Mouse (Mus musculus): ENCODE results near the gene Gtf2i.

The Gtf2i gene

GRCm38 (mm10) chr5:134237936-134238760, 76.4 kb downstream of the Gtf2i start:
- DNase-seq, result no peak

GRCm38 (mm10) chr5:134237508-134237907, 77.1 kb downstream of the Gtf2i start:
- no peak for DNase-seq

- no peak for DNase-seq
Measured at GRCm38 (mm10) chr5:134236796-134237195, 77.8 kb downstream of the Gtf2i start.

GRCm38 (mm10) chr5:134236241-134236640, 78.3 kb downstream of the Gtf2i start:
- DNase-seq, result no peak

GRCm38 (mm10) chr5:134235111-134235510, 79.4 kb downstream of the Gtf2i start:
- no peak for DNase-seq

GRCm38 (mm10) chr5:134234205-134234604, 80.4 kb downstream of the Gtf2i start:
- DNase-seq, result no peak

GRCm38 (mm10) chr5:134233244-134233651, 81.3 kb downstream of the Gtf2i start:
- no peak for DNase-seq

- peak; percentile 86 for DNase-seq
Measured at GRCm38 (mm10) chr5:134232568-134232967, 82.0 kb downstream of the Gtf2i start.

GRCm38 (mm10) chr5:134232111-134232510, 82.4 kb downstream of the Gtf2i start:
- no peak for DNase-seq

GRCm38 (mm10) chr5:134231376-134231775, 83.2 kb downstream of the Gtf2i start:
- DNase-seq, result peak; percentile 88

GRCm38 (mm10) chr5:134229391-134229790, 85.2 kb downstream of the Gtf2i start, which contains the start of gene Ncf1:
Gene Ncf1 (minus strand): TSS chr5:134229625.
- DNase-seq, result peak; percentile 63

- no peak for DNase-seq
Measured at GRCm38 (mm10) chr5:134228249-134228638, 86.3 kb downstream of the Gtf2i start.

- no peak for DNase-seq
Measured at GRCm38 (mm10) chr5:134227574-134228248, 86.8 kb downstream of the Gtf2i start.

GRCm38 (mm10) chr5:134226946-134227345, 87.6 kb downstream of the Gtf2i start:
- DNase-seq, result no peak

GRCm38 (mm10) chr5:134225110-134225901, 89.3 kb downstream of the Gtf2i start:
- DNase-seq, result no peak

GRCm38 (mm10) chr5:134221708-134222150, 92.8 kb downstream of the Gtf2i start:
- DNase-seq, result no peak

GRCm38 (mm10) chr5:134221278-134221677, 93.3 kb downstream of the Gtf2i start:
- no peak for DNase-seq

GRCm38 (mm10) chr5:134217900-134218299, 96.7 kb downstream of the Gtf2i start:
- no peak for DNase-seq

GRCm38 (mm10) chr5:134214021-134214806, 100.3 kb downstream of the Gtf2i start:
- DNase-seq, result peak; percentile 45

GRCm38 (mm10) chr5:134209931-134210554, 104.5 kb downstream of the Gtf2i start:
- no peak for DNase-seq

GRCm38 (mm10) chr5:134206721-134207120, 107.8 kb downstream of the Gtf2i start:
- DNase-seq, result no peak

- no peak for DNase-seq
Measured at GRCm38 (mm10) chr5:134193664-134194063, 120.9 kb downstream of the Gtf2i start.

Measured in layer of hippocampus, adult 9-11 months (tissue).